Mouse (Mus musculus) spleen, adult 2 months (tissue): Measurements from ENCODE around the gene Oxsr1. TPM values are rescaled to one million over a fixed set of nuclear protein-coding genes. Genes with fewer than 3 reads are reported as not detected.

ENCODE experiments used
- DNase-seq, 2 experiments: peaks; one replicate each; pipeline versions ENCODE4 v3.0.0 to v3.0.0-alpha.2; 2012 to 2021; ENCODE audit warnings: low spot score in 2 of 2, low read depth in 1 of 2
- H3K27ac ChIP-seq: fragments of 200-500 bp; 2 replicates; pipeline ENCODE4 v1.5.1; 2012; ENCODE audit warnings: low read length, inconsistent platforms; ENCODE audit not compliant: insufficient read depth
- H3K27me3 ChIP-seq: fragments of 200-500 bp; 2 replicates; pipeline ENCODE4 v1.6.1; 2012; ENCODE audit warnings: mild to moderate bottlenecking, moderate library complexity, low read length, inconsistent platforms; ENCODE audit not compliant: control insufficient read depth, insufficient read depth
- H3K36me3 ChIP-seq: fragments of 200-500 bp; 2 replicates; pipeline ENCODE4 v1.6.1; 2012; ENCODE audit warnings: mild to moderate bottlenecking, low read length, inconsistent platforms; ENCODE audit not compliant: control insufficient read depth, insufficient read depth
- H3K4me1 ChIP-seq: fragments of 200-500 bp; 2 replicates; pipeline ENCODE4 v1.6.1; 2011; ENCODE audit warnings: inconsistent platforms; ENCODE audit not compliant: control insufficient read depth, insufficient read depth, insufficient read length
- H3K4me3 ChIP-seq: fragments of 200-500 bp; 2 replicates; pipeline ENCODE4 v1.5.1; 2011; ENCODE audit warnings: mild to moderate bottlenecking, inconsistent platforms; ENCODE audit not compliant: insufficient read depth, insufficient read length; ENCODE audit errors: extremely low read depth
- CTCF ChIP-seq: fragments of 200-500 bp; IDR thresholded peaks from 2 replicates; pipeline ENCODE4 v1.5.1; 2011; ENCODE audit warnings: mild to moderate bottlenecking, inconsistent platforms; ENCODE audit not compliant: insufficient read depth, insufficient read length, insufficient replicate concordance; ENCODE audit errors: extremely low read depth
- POLR2A ChIP-seq: fragments of 200-500 bp; IDR thresholded peaks from 2 replicates; pipeline ENCODE4 v1.6.1; 2011; ENCODE audit warnings: low read depth, low read length, inconsistent platforms
- WGBS: fragments of 180-500 bp; shearing (Covaris S2); methylation state at CpG from one replicate; pipeline ENCODE4 v1.1.7; 2018; 5-methylcytosine and 5-hydroxymethylcytosine counted together
- polyA plus RNA-seq: library from polyadenylated mRNA; depleted of rRNA; stranded (reverse); fragments of >200 nt; gene quantifications from 2 replicates; pipeline ENCODE4 v1.2.3, GENCODE M21; 2012

The Oxsr1 gene
- polyA plus RNA-seq, 1 experiment, result 9.5 TPM

GRCm38 (mm10) chr9:119338350-119338749 lies 16.1 kb upstream of the Oxsr1 start:
- no peaks in the 10 kb centered on the region for H3K27me3 ChIP-seq
- no peak for DNase-seq
- WGBS, result 91% methylated on average over 3 of the region's 3 CpGs
- no peak overlapping the region for H3K4me3 ChIP-seq
- peaks cover 12% of the 10 kb centered on the region; the same call in 1 of the 2 replicates for H3K4me1 ChIP-seq
- H3K27ac ChIP-seq, result no peak overlapping the region
- peaks cover 9% of the 10 kb centered on the region for H3K36me3 ChIP-seq
- no peak for TF ChIP-seq CTCF
- no peak for TF ChIP-seq POLR2A

- Histone ChIP-seq H3K36me3 (peaks cover 9% of the 10 kb centered on the region), H3K4me3 (no peak overlapping the region), H3K4me1 (peaks cover 12% of the 10 kb centered on the region; the same call in 1 of the 2 replicates), H3K27me3 (no peaks in the 10 kb centered on the region), H3K27ac (no peak overlapping the region)
- 94% methylated on average over 14 of the region's 14 CpGs for WGBS
- TF ChIP-seq CTCF (no peak), POLR2A (no peak)
- no peak for DNase-seq
Measured at GRCm38 (mm10) chr9:119337842-119338241, 15.6 kb upstream of the Oxsr1 start.

- peaks cover 9% of the 10 kb centered on the region for H3K36me3 ChIP-seq
- WGBS, result 88% methylated on average over 4 of the region's 4 CpGs
- H3K4me1 ChIP-seq, result peaks cover 8% of the 10 kb centered on the region; the same call in 1 of the 2 replicates
- H3K4me3 ChIP-seq, result no peak overlapping the region
- DNase-seq, result no peak
- no peaks in the 10 kb centered on the region for H3K27me3 ChIP-seq
- TF ChIP-seq CTCF (no peak), POLR2A (no peak)
- no peak overlapping the region for H3K27ac ChIP-seq
Measured at GRCm38 (mm10) chr9:119335571-119335970, 13.3 kb upstream of the Oxsr1 start.

- TF ChIP-seq POLR2A (no peak), CTCF (no peak)
- Histone ChIP-seq H3K4me3 (no peak overlapping the region), H3K27me3 (no peaks in the 10 kb centered on the region), H3K36me3 (peaks cover 9% of the 10 kb centered on the region), H3K4me1 (peaks cover 8% of the 10 kb centered on the region; the same call in 1 of the 2 replicates), H3K27ac (peak overlapping the region; percentile 49)
- DNase-seq, result no peak
- 75% methylated on average over 2 of the region's 2 CpGs for WGBS
Measured at GRCm38 (mm10) chr9:119334834-119335233, 12.6 kb upstream of the Oxsr1 start.

GRCm38 (mm10) chr9:119334324-119334723 lies 12.1 kb upstream of the Oxsr1 start:
- Histone ChIP-seq H3K27me3 (no peaks in the 10 kb centered on the region), H3K36me3 (peaks cover 9% of the 10 kb centered on the region), H3K27ac (peak overlapping the region; percentile 49), H3K4me1 (peaks cover 8% of the 10 kb centered on the region; the same call in 1 of the 2 replicates), H3K4me3 (no peak overlapping the region)
- TF ChIP-seq POLR2A (no peak), CTCF (no peak)
- DNase-seq, result peak in 1 of 2 experiments; percentile 27
- 11% methylated on average over 10 of the region's 10 CpGs for WGBS

GRCm38 (mm10) chr9:119330186-119330963 lies 8.1 kb upstream of the Oxsr1 start:
- no peaks in the 10 kb centered on the region for H3K27me3 ChIP-seq
- 88% methylated on average over 15 of the region's 15 CpGs for WGBS
- TF ChIP-seq POLR2A, result no peak
- TF ChIP-seq CTCF, result no peak
- no peak for DNase-seq
- H3K36me3 ChIP-seq, result no peaks in the 10 kb centered on the region
- no peak overlapping the region for H3K4me3 ChIP-seq
- no peak overlapping the region for H3K27ac ChIP-seq
- H3K4me1 ChIP-seq, result peaks cover 4% of the 10 kb centered on the region; the same call in 1 of the 2 replicates

GRCm38 (mm10) chr9:119328488-119328887 lies 6.3 kb upstream of the Oxsr1 start:
- Histone ChIP-seq H3K36me3 (no peaks in the 10 kb centered on the region), H3K27me3 (no peaks in the 10 kb centered on the region), H3K27ac (no peak overlapping the region; the same call in 1 of the 2 replicates), H3K4me3 (no peak overlapping the region), H3K4me1 (peaks cover 3% of the 10 kb centered on the region; the same call in 1 of the 2 replicates)
- WGBS, result 14% methylated on average over 3 of the region's 3 CpGs
- TF ChIP-seq POLR2A (no peak), CTCF (no peak)
- no peak for DNase-seq
